Mouse (Mus musculus): ENCODE results near the gene Cebpb. TPM values are rescaled to one million over a fixed set of nuclear protein-coding genes. Genes with fewer than 3 reads are reported as not detected.

Gene Cebpb
- total RNA-seq, 2 experiments from 2014 or later: 15.9 to 17.3 TPM

GRCm38 (mm10) chr2:167721159-167721882 is 32.6 kb downstream of the Cebpb start:
- no peak for DNase-seq (ENCODE audit: low spot score in 2 of 2)

GRCm38 (mm10) chr2:167722538-167722937 is 33.8 kb downstream of the Cebpb start:
- DNase-seq (ENCODE audit: low spot score in 2 of 2): no peak

- DNase-seq (ENCODE audit: low spot score in 2 of 2): no peak
These were observed 35.0 kb downstream of the Cebpb start for GRCm38 (mm10) chr2:167723589-167724206.

GRCm38 (mm10) chr2:167725879-167726278 is 37.2 kb downstream of the Cebpb start:
- no peak for DNase-seq (ENCODE audit: low spot score in 2 of 2)

GRCm38 (mm10) chr2:167727161-167727560 is 38.4 kb downstream of the Cebpb start:
- DNase-seq (ENCODE audit: low spot score in 2 of 2): peak; percentile 24 to 25

GRCm38 (mm10) chr2:167730036-167730435 is 41.3 kb downstream of the Cebpb start:
- no peak for DNase-seq (ENCODE audit: low spot score in 2 of 2)

GRCm38 (mm10) chr2:167731149-167731548 is 42.4 kb downstream of the Cebpb start:
- DNase-seq (ENCODE audit: low spot score in 2 of 2): no peak

- DNase-seq (ENCODE audit: low spot score in 2 of 2): no peak
These were observed 46.1 kb downstream of the Cebpb start for GRCm38 (mm10) chr2:167734861-167735260.

- DNase-seq (ENCODE audit: low spot score in 2 of 2): no peak
These were observed 50.3 kb downstream of the Cebpb start for GRCm38 (mm10) chr2:167739030-167739429.

Small RNAs within 50 kb of the gene (microRNA-seq; reads per million reads assigned to microRNA genes)
- 0 reads per million in 2 experiments for gene Gm22355

Other genes with a start within 250 kb of the Cebpb start
- 10 to 100 TPM; 57.9 to 58.9 TPM for gene Rnf114, start 196.3 kb upstream of the Cebpb start, total RNA-seq (2021)
- gene Spata2, start 196.0 kb upstream of the Cebpb start, total RNA-seq (2021): 10 to 100 TPM; 76.0 to 84.0 TPM
- gene Snai1, start 150.7 kb upstream of the Cebpb start, total RNA-seq (2021): 1 to 10 TPM; 1.1 to 1.2 TPM
- gene Ube2v1, start 56.8 kb upstream of the Cebpb start, total RNA-seq (2021): 100 to 1,000 TPM; 259 to 266 TPM
- 10 to 100 TPM; 32.2 to 33.5 TPM for gene Gm20431, start 27.4 kb upstream of the Cebpb start, total RNA-seq (2021)
- 10 to 100 TPM; 43.3 to 44.4 TPM for gene Tmem189, start 907 bp downstream of the Cebpb start, total RNA-seq (2021)
- gene Ptpn1, start 243.1 kb downstream of the Cebpb start, total RNA-seq (2021): 10 to 100 TPM; 60.8 to 62.7 TPM

Data from left cerebral cortex, adult 18-20 months (tissue).